Mouse (Mus musculus): ENCODE results near the gene Ddx50. TPM values are rescaled to one million over a fixed set of nuclear protein-coding genes. Genes with fewer than 3 reads are reported as not detected.
A peak's percentile ranks its signal among the peaks of the same experiment; 100 is the strongest.

The Ddx50 gene
- total and polyA plus RNA-seq, 3 experiments = 50.5 to 74.4 (median 58.7) TPM

GRCm38 (mm10) chr10:62664171-62664570 lies 13.2 kb upstream of the Ddx50 start:
- in situ Hi-C loops (cut with MboI; ENCODE audit: low pct_ligation_motif_present, low pct_unique_long_range_greater_than_20kb, low sequenced_read_pairs) (no loop called here), dilution Hi-C loops (cut with MboI; ENCODE audit: extremely low pct_ligation_motif_present, extremely low pct_unique_long_range_greater_than_20kb, low sequenced_read_pairs) (no loop called here)
- no peak overlapping the region for H3K4me3 ChIP-seq (replicated peaks in 1 of 3; ENCODE audit: low read depth in 2 of 3, low read length in 2 of 3, poor library complexity in 1 of 3)
- H3K27me3 ChIP-seq (replicated peaks) = no peaks in the 10 kb centered on the region
- no peak for DNase-seq (ENCODE audit: extremely low read depth)
- peak overlapping the region; percentile 32; the same call in 1 of the 2 replicates for H3K27ac ChIP-seq (ENCODE audit: insufficient read depth, low read depth)
- H3K9me3 ChIP-seq (replicated peaks; ENCODE audit: low read length) = no peaks in the 10 kb centered on the region
- H3K79me2 ChIP-seq (replicated peaks; ENCODE audit: control insufficient read depth, extremely low read depth, insufficient read depth, poor library complexity, severe bottlenecking) = no peaks in the 10 kb centered on the region
- H3K4me1 ChIP-seq (ENCODE audit: control insufficient read depth in 1 of 2, insufficient read depth in 2 of 2) = peaks cover 5 to 12% of the 10 kb centered on the region in 2 experiments
- peak overlapping the region; percentile 4; the same call in 1 of the 2 replicates for H3K9ac ChIP-seq (ENCODE audit: insufficient read depth, low read depth)
- TF ChIP-seq POLR2A (IDR thresholded peaks at IDR 0.05; ENCODE audit: low read depth, low read length) (no peak), JUN (IDR thresholded peaks at IDR 0.05; ENCODE audit: insufficient read depth, low read depth, low read length) (no peak), EP300 (IDR thresholded peaks at IDR 0.05; ENCODE audit: low read length) (0 out of 2 replicates have a peak, but pooled peaks have one; percentile 3)
- peak overlapping the region; percentile 48 for H3K4me2 ChIP-seq (ENCODE audit: insufficient read depth, low read depth, poor library complexity, severe bottlenecking)
- no peaks in the 10 kb centered on the region for H3K36me3 ChIP-seq (replicated peaks in 1 of 2; ENCODE audit: control insufficient read depth in 1 of 2, insufficient read depth in 1 of 2, low read length in 1 of 2)

- Histone ChIP-seq H3K27me3 (replicated peaks) (peaks cover 2% of the 10 kb centered on the region), H3K4me2 (ENCODE audit: insufficient read depth, low read depth, poor library complexity, severe bottlenecking) (no peak overlapping the region), H3K79me2 (replicated peaks; ENCODE audit: control insufficient read depth, extremely low read depth, insufficient read depth, poor library complexity, severe bottlenecking) (no peaks in the 10 kb centered on the region), H3K4me1 (ENCODE audit: control insufficient read depth in 1 of 2, insufficient read depth in 2 of 2) (peaks cover 2 to 4% of the 10 kb centered on the region in 2 experiments; a peak in 3 of 4 replicates), H3K9ac (ENCODE audit: insufficient read depth, low read depth) (no peak overlapping the region), H3K27ac (ENCODE audit: insufficient read depth, low read depth) (no peak overlapping the region), H3K9me3 (replicated peaks; ENCODE audit: low read length) (no peaks in the 10 kb centered on the region), H3K36me3 (replicated peaks in 1 of 2; ENCODE audit: control insufficient read depth in 1 of 2, insufficient read depth in 1 of 2, low read length in 1 of 2) (no peaks in the 10 kb centered on the region), H3K4me3 (replicated peaks in 1 of 3; ENCODE audit: low read depth in 2 of 3, low read length in 2 of 3, poor library complexity in 1 of 3) (no peak overlapping the region)
- in situ Hi-C loops (cut with MboI; ENCODE audit: low pct_ligation_motif_present, low pct_unique_long_range_greater_than_20kb, low sequenced_read_pairs) = no loop called here
- DNase-seq (ENCODE audit: extremely low read depth) = no peak
- TF ChIP-seq IRF4 (IDR thresholded peaks at IDR 0.05; ENCODE audit: low read depth, low read length) = no peak
- dilution Hi-C loops (cut with MboI; ENCODE audit: extremely low pct_ligation_motif_present, extremely low pct_unique_long_range_greater_than_20kb, low sequenced_read_pairs) = no loop called here
These were observed 5.7 kb upstream of the Ddx50 start for GRCm38 (mm10) chr10:62656711-62657110.

- in situ Hi-C loops (cut with MboI; ENCODE audit: low pct_ligation_motif_present, low pct_unique_long_range_greater_than_20kb, low sequenced_read_pairs) (no loop called here), dilution Hi-C loops (cut with MboI; ENCODE audit: extremely low pct_ligation_motif_present, extremely low pct_unique_long_range_greater_than_20kb, low sequenced_read_pairs) (no loop called here)
- Histone ChIP-seq H3K9me3 (replicated peaks; ENCODE audit: low read length) (no peaks in the 10 kb centered on the region), H3K36me3 (replicated peaks in 1 of 2; ENCODE audit: control insufficient read depth in 1 of 2, insufficient read depth in 1 of 2, low read length in 1 of 2) (peaks cover 3 to 12% of the 10 kb centered on the region in 2 experiments), H3K4me3 (replicated peaks in 1 of 3; ENCODE audit: low read depth in 2 of 3, low read length in 2 of 3, poor library complexity in 1 of 3) (peak overlapping the region; percentile 52 to 61 (median 55)), H3K27ac (ENCODE audit: insufficient read depth, low read depth) (no peak overlapping the region), H3K27me3 (replicated peaks) (peaks cover 2% of the 10 kb centered on the region), H3K79me2 (replicated peaks; ENCODE audit: control insufficient read depth, extremely low read depth, insufficient read depth, poor library complexity, severe bottlenecking) (peaks cover 28% of the 10 kb centered on the region), H3K4me2 (ENCODE audit: insufficient read depth, low read depth, poor library complexity, severe bottlenecking) (peak overlapping the region; percentile 86), H3K9ac (ENCODE audit: insufficient read depth, low read depth) (peak overlapping the region; percentile 29), H3K4me1 (ENCODE audit: control insufficient read depth in 1 of 2, insufficient read depth in 2 of 2) (peaks cover 8 to 17% of the 10 kb centered on the region in 2 experiments)
- TF ChIP-seq MYC (IDR thresholded peaks at IDR 0.05; ENCODE audit: low read depth, low read length) = no peak
- no peak for TF ChIP-seq MAX (IDR thresholded peaks at IDR 0.05; ENCODE audit: low read length)
- no peak for TF ChIP-seq ZMIZ1 (IDR thresholded peaks at IDR 0.05; ENCODE audit: low read depth, low read length)
- TF ChIP-seq IRF4 (IDR thresholded peaks at IDR 0.05; ENCODE audit: low read depth, low read length) = no peak
- TF ChIP-seq JUN (IDR thresholded peaks at IDR 0.05; ENCODE audit: insufficient read depth, low read depth, low read length) = no peak
- TF ChIP-seq HCFC1 (IDR thresholded peaks at IDR 0.05; ENCODE audit: low read depth, low read length) = no peak
- no peak for TF ChIP-seq NRF1 (IDR thresholded peaks at IDR 0.05; ENCODE audit: low read depth, low read length)
- TF ChIP-seq POLR2AphosphoS2 (IDR thresholded peaks at IDR 0.05; ENCODE audit: low read depth, low read length) = no peak
- no peak for TF ChIP-seq USF2 (conservative IDR thresholded peaks at IDR 0.05; ENCODE audit: low read depth, low read length)
- no peak for TF ChIP-seq RAD21 (IDR thresholded peaks at IDR 0.05; ENCODE audit: low read depth, low read length)
- TF ChIP-seq E2F4 (IDR thresholded peaks at IDR 0.05; ENCODE audit: insufficient replicate concordance, low read depth, low read length) = no peak
- TF ChIP-seq CHD1 (IDR thresholded peaks at IDR 0.05; ENCODE audit: low read depth, low read length) = no peak
- TF ChIP-seq UBTF (IDR thresholded peaks at IDR 0.05; ENCODE audit: low read depth, low read length) = no peak
- no peak for TF ChIP-seq SIN3A (IDR thresholded peaks at IDR 0.05; ENCODE audit: low read length)
- no peak for TF ChIP-seq USF1 (IDR thresholded peaks at IDR 0.05; ENCODE audit: low read depth, low read length)
- no peak for TF ChIP-seq RCOR1 (conservative IDR thresholded peaks at IDR 0.05; ENCODE audit: low read depth, low read length)
- no peak for TF ChIP-seq JUND (conservative IDR thresholded peaks at IDR 0.05; ENCODE audit: low read depth, low read length)
- no peak for DNase-seq (ENCODE audit: extremely low read depth)
These were observed 943 bp upstream of the Ddx50 start for GRCm38 (mm10) chr10:62651961-62652360.

Data from CH12.LX (cell line).